Mouse (Mus musculus) CH12.LX (cell line): ENCODE measurements around the gene Tapt1.

Experiments
- BHLHE40 ChIP-seq: IDR thresholded peaks from 2 replicates; pipeline ENCODE4 v1.6.1; 2011; ENCODE audit warnings: mild to moderate bottlenecking, low read depth, low read length, improper control_type of control experiment
- CHD1 ChIP-seq: IDR thresholded peaks from 2 replicates; pipeline ENCODE4 v1.6.1; 2012; ENCODE audit warnings: low read depth, low read length, improper control_type of control experiment, inconsistent platforms
- CTCF ChIP-seq, 2 experiments: IDR thresholded peaks in 1 of 2; conservative IDR thresholded peaks in 1 of 2; 2 replicates each; pipeline ENCODE4 v1.5.1; 2011 to 2012; ENCODE audit warnings: low read depth in 2 of 2, low read length in 2 of 2, improper control_type of control experiment in 1 of 2, inconsistent platforms in 1 of 2, mild to moderate bottlenecking in 1 of 2, moderate library complexity in 1 of 2
- E2F4 ChIP-seq: IDR thresholded peaks from 2 replicates; pipeline ENCODE4 v1.6.1; 2011; ENCODE audit warnings: low read depth, low read length, improper control_type of control experiment; ENCODE audit not compliant: insufficient replicate concordance
- ELF1 ChIP-seq: IDR thresholded peaks from 2 replicates; pipeline ENCODE4 v1.6.1; 2014; ENCODE audit warnings: low read depth, mild to moderate bottlenecking, inconsistent platforms, low read length, improper control_type of control experiment
- RCOR1 ChIP-seq: conservative IDR thresholded peaks from 2 replicates; pipeline ENCODE4 v1.6.1; 2012; ENCODE audit warnings: low read depth, mild to moderate bottlenecking, inconsistent platforms, low read length, improper control_type of control experiment
- USF1 ChIP-seq: IDR thresholded peaks from 2 replicates; pipeline ENCODE4 v1.6.1; 2014; ENCODE audit warnings: low read depth, mild to moderate bottlenecking, inconsistent platforms, low read length, improper control_type of control experiment
- ZMIZ1 ChIP-seq: IDR thresholded peaks from 2 replicates; pipeline ENCODE4 v1.6.1; 2012; ENCODE audit warnings: low read depth, mild to moderate bottlenecking, inconsistent platforms, low read length, improper control_type of control experiment
- ZNF384 ChIP-seq: IDR thresholded peaks from 2 replicates; pipeline ENCODE4 v1.6.1; 2012; ENCODE audit warnings: low read depth, low read length, improper control_type of control experiment, inconsistent platforms

- TF ChIP-seq CHD1, result no peak
- TF ChIP-seq CTCF (conservative IDR thresholded peaks at IDR 0.05 in 1 of 2, IDR thresholded peaks at IDR 0.05 in 1 of 2; ENCODE audit: low read depth in 2 of 2, low read length in 2 of 2), result no peak
- TF ChIP-seq ZMIZ1, result no peak
- TF ChIP-seq ELF1, result no peak
- no peak for TF ChIP-seq BHLHE40
- no peak for TF ChIP-seq ZNF384
- TF ChIP-seq RCOR1, result no peak
- no peak for TF ChIP-seq E2F4
- TF ChIP-seq USF1, result no peak
These were observed 30.3 kb downstream of the Tapt1 start for GRCm38 (mm10) chr5:44196167-44196566.
